Mouse (Mus musculus): ENCODE measurements at regions not wholly inside any gene's neighbourhood (a gene's known extent, or its start where the extent isn't known, plus 50 kb on each side); places are given as distances from the start of the nearest gene placed in this dataset.

DNA sequence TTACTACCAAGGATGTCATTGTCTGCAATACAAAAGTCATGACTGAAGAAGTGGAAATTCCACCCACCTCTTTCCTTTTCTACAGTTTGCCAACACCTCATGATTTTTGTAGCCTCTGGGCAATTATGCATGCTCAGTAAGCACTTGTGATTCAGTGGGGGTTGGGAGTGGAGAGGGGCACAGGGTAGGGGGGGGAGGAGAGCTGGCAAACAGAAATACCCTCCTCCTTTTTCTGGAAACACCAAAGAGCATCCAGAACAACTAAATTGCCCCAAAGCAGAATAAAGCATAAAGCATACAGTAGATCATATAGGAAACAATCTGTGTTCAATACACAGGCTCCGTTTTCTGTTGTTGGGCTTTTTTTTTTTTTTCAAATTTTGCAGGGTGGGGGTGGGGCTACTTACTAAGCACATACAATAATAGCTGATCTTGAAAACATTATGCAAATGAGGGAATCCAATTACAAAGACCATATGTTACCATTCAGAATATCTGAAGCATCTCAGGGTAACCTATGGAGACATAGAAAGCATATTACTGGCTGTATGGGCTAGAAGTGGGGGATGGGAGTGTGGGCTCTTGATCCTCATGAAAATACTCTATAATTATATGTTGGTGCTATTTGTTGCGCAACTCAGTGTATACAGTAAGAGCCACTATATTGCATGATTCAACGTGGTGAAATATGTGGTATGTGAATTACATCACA is 352.4 kb downstream of the Cmpk2 start:
- Histone ChIP-seq H3K27me3 (ENCODE audit: control insufficient read depth, insufficient read depth, low read length) (no peaks in the 10 kb centered on the region), H3K4me1 (ENCODE audit: control insufficient read depth, insufficient read depth, low read length) (peaks cover 4% of the 10 kb centered on the region; the same call in 1 of the 2 replicates), H3K36me3 (ENCODE audit: control insufficient read depth, insufficient read depth, low read length) (no peaks in the 10 kb centered on the region), H3K4me3 (replicated peaks; ENCODE audit: low read length) (no peak overlapping the region), H3K9ac (ENCODE audit: low read depth, low read length, severe bottlenecking) (no peak overlapping the region), H3K9me3 (ENCODE audit: control insufficient read depth, low read length) (no peaks in the 10 kb centered on the region), H3K4me2 (replicated peaks; ENCODE audit: low read depth, low read length, severe bottlenecking) (no peak overlapping the region), H3K27ac (replicated peaks; ENCODE audit: low read depth, low read length) (no peak overlapping the region)
- DNase-seq (ENCODE audit: low spot score) (no peak), ATAC-seq (ENCODE audit: low FRiP score, low read depth) (no peak)
- 61% methylated on average over 3 of the region's 3 CpGs for WGBS
- no peak for TF ChIP-seq POLR2A (IDR thresholded peaks at IDR 0.05; ENCODE audit: borderline replicate concordance, extremely low read depth, insufficient read depth, insufficient read length)

GRCm38 (mm10) chr12:26817866-26818265 is 348.9 kb downstream of the Cmpk2 start:
- no peak overlapping the region for H3K9ac ChIP-seq (ENCODE audit: low read depth, low read length, severe bottlenecking)
- TF ChIP-seq POLR2A (IDR thresholded peaks at IDR 0.05; ENCODE audit: borderline replicate concordance, extremely low read depth, insufficient read depth, insufficient read length), result no peak
- no peaks in the 10 kb centered on the region for H3K27me3 ChIP-seq (ENCODE audit: control insufficient read depth, insufficient read depth, low read length)
- DNase-seq (ENCODE audit: low spot score), result no peak
- no peak overlapping the region for H3K4me2 ChIP-seq (replicated peaks; ENCODE audit: low read depth, low read length, severe bottlenecking)
- H3K9me3 ChIP-seq (ENCODE audit: control insufficient read depth, low read length), result no peaks in the 10 kb centered on the region
- no peak overlapping the region for H3K27ac ChIP-seq (replicated peaks; ENCODE audit: low read depth, low read length)
- no peak overlapping the region for H3K4me3 ChIP-seq (replicated peaks; ENCODE audit: low read length)
- no peak for ATAC-seq (ENCODE audit: low FRiP score, low read depth)
- peaks cover 12% of the 10 kb centered on the region for H3K4me1 ChIP-seq (ENCODE audit: control insufficient read depth, insufficient read depth, low read length)
- WGBS, result 94% methylated on average over 3 of the region's 3 CpGs
- no peaks in the 10 kb centered on the region for H3K36me3 ChIP-seq (ENCODE audit: control insufficient read depth, insufficient read depth, low read length)

DNA sequence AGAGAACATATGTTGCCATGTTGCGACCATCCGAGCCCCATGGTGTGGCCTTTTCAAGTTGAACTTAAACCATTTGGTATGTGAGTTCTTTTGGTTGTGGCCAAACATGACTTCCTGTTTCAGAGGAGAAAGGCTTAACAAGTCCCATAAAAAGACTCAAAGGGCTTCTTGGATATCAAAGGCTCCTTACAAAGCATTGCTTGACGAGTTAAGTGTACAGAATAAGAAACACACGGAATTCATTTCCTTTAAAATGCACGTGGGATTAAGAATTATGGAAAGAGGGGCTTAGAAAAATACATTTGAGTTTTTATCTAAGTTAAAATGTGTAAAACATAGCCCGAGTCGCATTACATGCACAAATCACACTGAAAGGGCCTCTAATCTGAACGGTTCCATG is 346.8 kb downstream of the Cmpk2 start:
- DNase-seq (ENCODE audit: low spot score), result peak; percentile 65
- Histone ChIP-seq H3K4me3 (replicated peaks; ENCODE audit: low read length) (no peak overlapping the region), H3K36me3 (ENCODE audit: control insufficient read depth, insufficient read depth, low read length) (no peaks in the 10 kb centered on the region), H3K27ac (replicated peaks; ENCODE audit: low read depth, low read length) (no peak overlapping the region), H3K9ac (ENCODE audit: low read depth, low read length, severe bottlenecking) (no peak overlapping the region), H3K4me2 (replicated peaks; ENCODE audit: low read depth, low read length, severe bottlenecking) (no peak overlapping the region), H3K4me1 (ENCODE audit: control insufficient read depth, insufficient read depth, low read length) (peaks cover 23% of the 10 kb centered on the region), H3K9me3 (ENCODE audit: control insufficient read depth, low read length) (no peaks in the 10 kb centered on the region), H3K27me3 (ENCODE audit: control insufficient read depth, insufficient read depth, low read length) (no peaks in the 10 kb centered on the region)
- no peak for TF ChIP-seq POLR2A (IDR thresholded peaks at IDR 0.05; ENCODE audit: borderline replicate concordance, extremely low read depth, insufficient read depth, insufficient read length)
- ATAC-seq (ENCODE audit: low FRiP score, low read depth), result no peak; the same call in 1 of the 2 replicates
- 23% methylated on average over 8 of the region's 8 CpGs for WGBS

DNA sequence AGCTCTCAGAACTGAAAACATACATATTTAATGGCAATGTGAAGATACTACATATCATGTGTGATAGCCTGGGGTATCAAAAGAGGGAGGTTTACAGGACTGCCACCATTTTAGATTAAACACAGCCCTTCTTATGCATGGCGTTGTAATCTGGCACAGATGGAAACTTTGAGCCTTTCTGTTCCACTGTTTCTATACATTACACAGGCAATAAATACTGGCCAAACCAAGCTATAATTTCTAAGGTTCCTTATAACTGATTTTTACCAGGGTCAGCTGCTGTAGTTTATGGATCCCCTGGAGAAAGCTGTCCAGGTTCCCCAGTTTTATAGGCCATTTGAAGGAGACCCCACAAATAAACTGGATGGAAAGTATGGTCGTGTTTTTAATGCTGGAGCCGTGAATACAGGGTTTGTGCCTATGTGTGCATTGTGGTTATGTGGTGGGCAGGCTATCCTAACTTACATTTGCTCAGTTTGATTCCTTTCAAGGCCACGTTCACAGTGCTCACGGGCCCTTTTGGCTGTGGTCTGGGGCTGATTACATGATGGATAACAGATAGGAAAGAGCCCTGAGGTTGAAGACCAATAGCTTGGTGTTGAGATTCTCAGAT is 341.7 kb downstream of the Cmpk2 start:
- ATAC-seq (ENCODE audit: low FRiP score, low read depth) (peak; percentile 76), DNase-seq (ENCODE audit: low spot score) (peak; percentile 66)
- no peaks in the 10 kb centered on the region for H3K9me3 ChIP-seq (ENCODE audit: control insufficient read depth, low read length)
- no peak overlapping the region for H3K4me3 ChIP-seq (replicated peaks; ENCODE audit: low read length)
- H3K27ac ChIP-seq (replicated peaks; ENCODE audit: low read depth, low read length), result no peak overlapping the region
- 27% methylated on average over 5 of the region's 5 CpGs for WGBS
- no peaks in the 10 kb centered on the region for H3K36me3 ChIP-seq (ENCODE audit: control insufficient read depth, insufficient read depth, low read length)
- TF ChIP-seq POLR2A (IDR thresholded peaks at IDR 0.05; ENCODE audit: borderline replicate concordance, extremely low read depth, insufficient read depth, insufficient read length), result no peak
- peaks cover 32% of the 10 kb centered on the region for H3K4me1 ChIP-seq (ENCODE audit: control insufficient read depth, insufficient read depth, low read length)
- no peak overlapping the region for H3K9ac ChIP-seq (ENCODE audit: low read depth, low read length, severe bottlenecking)
- no peak overlapping the region for H3K4me2 ChIP-seq (replicated peaks; ENCODE audit: low read depth, low read length, severe bottlenecking)
- H3K27me3 ChIP-seq (ENCODE audit: control insufficient read depth, insufficient read depth, low read length), result no peaks in the 10 kb centered on the region

- 0 out of 2 replicates have a peak overlapping the region, but pooled peaks have one; percentile 18 for H3K4me2 ChIP-seq (replicated peaks; ENCODE audit: low read depth, low read length, severe bottlenecking)
- no peak overlapping the region for H3K9ac ChIP-seq (ENCODE audit: low read depth, low read length, severe bottlenecking)
- no peak for TF ChIP-seq POLR2A (IDR thresholded peaks at IDR 0.05; ENCODE audit: borderline replicate concordance, extremely low read depth, insufficient read depth, insufficient read length)
- under 1% methylated on average over 4 of the region's 4 CpGs for WGBS
- H3K27me3 ChIP-seq (ENCODE audit: control insufficient read depth, insufficient read depth, low read length), result no peaks in the 10 kb centered on the region
- H3K4me1 ChIP-seq (ENCODE audit: control insufficient read depth, insufficient read depth, low read length), result peaks cover 29% of the 10 kb centered on the region
- H3K9me3 ChIP-seq (ENCODE audit: control insufficient read depth, low read length), result no peaks in the 10 kb centered on the region
- peak overlapping the region; percentile 53 for H3K27ac ChIP-seq (replicated peaks; ENCODE audit: low read depth, low read length)
- DNase-seq (ENCODE audit: low spot score) (peak; percentile 40), ATAC-seq (ENCODE audit: low FRiP score, low read depth) (peak; percentile 72)
- H3K36me3 ChIP-seq (ENCODE audit: control insufficient read depth, insufficient read depth, low read length), result no peaks in the 10 kb centered on the region
- H3K4me3 ChIP-seq (replicated peaks; ENCODE audit: low read length), result no peak overlapping the region
These were observed 340.7 kb downstream of the Cmpk2 start for GRCm38 (mm10) chr12:26809670-26810069.
